Mouse (Mus musculus): ENCODE measurements at regions not wholly inside any gene's neighbourhood (a gene's known extent, or its start where the extent isn't known, plus 50 kb on each side); places are given as distances from the start of the nearest gene placed in this dataset.
A peak's percentile ranks its signal among the peaks of the same experiment; 100 is the strongest.

GRCm38 (mm10) chr7:129689464-129689863 lies 97.8 kb downstream of the Wdr11 start:
- Histone ChIP-seq H3K4me3 (replicated peaks; ENCODE audit: insufficient read depth, low read depth, low read length) (no peak overlapping the region), H3K27ac (ENCODE audit: insufficient read depth, low read length) (no peak overlapping the region), H3K4me1 (ENCODE audit: control insufficient read depth, insufficient read depth, low read length) (no peaks in the 10 kb centered on the region), H3K27me3 (ENCODE audit: control insufficient read depth, insufficient read depth, low read length) (no peaks in the 10 kb centered on the region)
- DNase-seq, result no peak
- WGBS, result 96% methylated on average over 3 of the region's 3 CpGs
- TF ChIP-seq POLR2A (IDR thresholded peaks at IDR 0.05; ENCODE audit: borderline replicate concordance, insufficient read depth, low read length) (no peak), CTCF (IDR thresholded peaks at IDR 0.05; ENCODE audit: borderline replicate concordance, insufficient read depth, low read depth, low read length) (no peak)

GRCm38 (mm10) chr7:129690868-129691267 lies 99.2 kb downstream of the Wdr11 start:
- no peak for TF ChIP-seq CTCF (IDR thresholded peaks at IDR 0.05; ENCODE audit: borderline replicate concordance, insufficient read depth, low read depth, low read length)
- TF ChIP-seq POLR2A (IDR thresholded peaks at IDR 0.05; ENCODE audit: borderline replicate concordance, insufficient read depth, low read length), result no peak
- Histone ChIP-seq H3K27me3 (ENCODE audit: control insufficient read depth, insufficient read depth, low read length) (no peaks in the 10 kb centered on the region), H3K4me1 (ENCODE audit: control insufficient read depth, insufficient read depth, low read length) (no peaks in the 10 kb centered on the region), H3K27ac (ENCODE audit: insufficient read depth, low read length) (no peak overlapping the region), H3K4me3 (replicated peaks; ENCODE audit: insufficient read depth, low read depth, low read length) (no peak overlapping the region)
- DNase-seq, result no peak
- WGBS, result 89% methylated on average over 6 of the region's 6 CpGs

DNA sequence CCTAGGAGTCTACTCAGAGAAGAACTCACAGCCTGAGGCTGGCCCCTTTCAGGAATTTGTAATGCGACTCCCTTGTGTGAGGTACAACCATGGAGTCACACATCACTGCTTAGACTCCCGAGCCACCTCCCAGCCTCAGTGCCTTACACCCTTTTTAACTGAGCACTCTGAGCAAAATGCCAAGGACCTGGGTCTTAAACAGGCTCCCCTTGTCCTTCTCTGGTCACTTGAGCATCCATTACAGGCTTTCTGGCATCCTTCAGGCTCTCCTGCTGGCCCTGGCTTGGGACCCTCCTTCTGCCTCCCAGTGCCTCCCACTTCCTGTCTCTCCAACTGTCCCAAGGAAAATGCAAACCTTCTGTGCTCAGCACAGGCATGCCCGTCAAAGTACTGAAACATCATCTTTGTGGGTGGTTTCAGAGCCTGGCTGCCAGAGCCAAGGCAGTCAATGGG lies 100.0 kb downstream of the Wdr11 start:
- Histone ChIP-seq H3K27ac (ENCODE audit: insufficient read depth, low read length) (no peak overlapping the region), H3K27me3 (ENCODE audit: control insufficient read depth, insufficient read depth, low read length) (no peaks in the 10 kb centered on the region), H3K4me1 (ENCODE audit: control insufficient read depth, insufficient read depth, low read length) (no peaks in the 10 kb centered on the region), H3K4me3 (replicated peaks; ENCODE audit: insufficient read depth, low read depth, low read length) (no peak overlapping the region)
- peak in 1 of 2 experiments; percentile 21 for DNase-seq
- 16% methylated on average over 3 of the region's 3 CpGs for WGBS
- TF ChIP-seq CTCF (IDR thresholded peaks at IDR 0.05; ENCODE audit: borderline replicate concordance, insufficient read depth, low read depth, low read length) (no peak), POLR2A (IDR thresholded peaks at IDR 0.05; ENCODE audit: borderline replicate concordance, insufficient read depth, low read length) (no peak)

DNA sequence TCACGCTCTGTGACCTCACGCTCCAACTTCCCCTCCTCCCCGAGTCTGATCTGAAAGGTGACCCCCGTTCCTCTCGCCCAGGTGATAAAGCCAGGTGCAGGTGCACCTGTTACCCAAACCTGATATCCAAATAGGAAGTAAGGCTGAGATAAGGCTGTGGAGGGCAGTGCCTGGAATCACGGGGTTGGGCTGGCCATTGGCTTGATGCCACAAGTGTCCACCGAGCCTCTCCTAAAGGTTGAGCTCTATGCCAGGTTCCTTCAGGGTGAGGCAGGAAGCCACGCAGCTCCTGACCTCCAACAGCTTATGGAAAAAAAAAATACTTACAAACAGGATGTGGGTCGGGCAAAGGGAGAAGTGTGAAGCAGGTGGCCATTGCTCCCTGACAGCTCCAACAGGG lies 102.0 kb downstream of the Wdr11 start:
- WGBS, result 65% methylated on average over 9 of the region's 9 CpGs
- TF ChIP-seq CTCF (IDR thresholded peaks at IDR 0.05; ENCODE audit: borderline replicate concordance, insufficient read depth, low read depth, low read length) (no peak), POLR2A (IDR thresholded peaks at IDR 0.05; ENCODE audit: borderline replicate concordance, insufficient read depth, low read length) (no peak)
- H3K4me1 ChIP-seq (ENCODE audit: control insufficient read depth, insufficient read depth, low read length), result no peaks in the 10 kb centered on the region
- H3K27ac ChIP-seq (ENCODE audit: insufficient read depth, low read length), result no peak overlapping the region
- no peaks in the 10 kb centered on the region for H3K27me3 ChIP-seq (ENCODE audit: control insufficient read depth, insufficient read depth, low read length)
- no peak overlapping the region for H3K4me3 ChIP-seq (replicated peaks; ENCODE audit: insufficient read depth, low read depth, low read length)
- DNase-seq, result no peak

- DNase-seq, result no peak
- Histone ChIP-seq H3K4me1 (ENCODE audit: control insufficient read depth, insufficient read depth, low read length) (no peaks in the 10 kb centered on the region), H3K27ac (ENCODE audit: insufficient read depth, low read length) (no peak overlapping the region), H3K27me3 (ENCODE audit: control insufficient read depth, insufficient read depth, low read length) (no peaks in the 10 kb centered on the region), H3K4me3 (replicated peaks; ENCODE audit: insufficient read depth, low read depth, low read length) (no peak overlapping the region)
- TF ChIP-seq POLR2A (IDR thresholded peaks at IDR 0.05; ENCODE audit: borderline replicate concordance, insufficient read depth, low read length) (no peak), CTCF (IDR thresholded peaks at IDR 0.05; ENCODE audit: borderline replicate concordance, insufficient read depth, low read depth, low read length) (no peak)
Observed at GRCm38 (mm10) chr7:129694168-129694567, 102.5 kb downstream of the Wdr11 start.

GRCm38 (mm10) chr7:129699931-129700570 lies 108.4 kb downstream of the Wdr11 start:
- H3K27ac ChIP-seq (ENCODE audit: insufficient read depth, low read length), result no peak overlapping the region
- TF ChIP-seq POLR2A (IDR thresholded peaks at IDR 0.05; ENCODE audit: borderline replicate concordance, insufficient read depth, low read length), result no peak
- no peak for TF ChIP-seq CTCF (IDR thresholded peaks at IDR 0.05; ENCODE audit: borderline replicate concordance, insufficient read depth, low read depth, low read length)
- DNase-seq, result no peak
- H3K27me3 ChIP-seq (ENCODE audit: control insufficient read depth, insufficient read depth, low read length), result no peaks in the 10 kb centered on the region
- WGBS, result 79% methylated on average over 5 of the region's 5 CpGs
- no peaks in the 10 kb centered on the region for H3K4me1 ChIP-seq (ENCODE audit: control insufficient read depth, insufficient read depth, low read length)
- no peak overlapping the region for H3K4me3 ChIP-seq (replicated peaks; ENCODE audit: insufficient read depth, low read depth, low read length)

GRCm38 (mm10) chr7:129727559-129727958 lies 135.9 kb downstream of the Wdr11 start:
- Histone ChIP-seq H3K27ac (ENCODE audit: insufficient read depth, low read length) (no peak overlapping the region), H3K4me1 (ENCODE audit: control insufficient read depth, insufficient read depth, low read length) (no peaks in the 10 kb centered on the region), H3K4me3 (replicated peaks; ENCODE audit: insufficient read depth, low read depth, low read length) (no peak overlapping the region), H3K27me3 (ENCODE audit: control insufficient read depth, insufficient read depth, low read length) (no peaks in the 10 kb centered on the region)
- WGBS, result 90% methylated on average over 6 of the region's 6 CpGs
- TF ChIP-seq CTCF (IDR thresholded peaks at IDR 0.05; ENCODE audit: borderline replicate concordance, insufficient read depth, low read depth, low read length) (no peak), POLR2A (IDR thresholded peaks at IDR 0.05; ENCODE audit: borderline replicate concordance, insufficient read depth, low read length) (no peak)
- no peak for DNase-seq

DNA sequence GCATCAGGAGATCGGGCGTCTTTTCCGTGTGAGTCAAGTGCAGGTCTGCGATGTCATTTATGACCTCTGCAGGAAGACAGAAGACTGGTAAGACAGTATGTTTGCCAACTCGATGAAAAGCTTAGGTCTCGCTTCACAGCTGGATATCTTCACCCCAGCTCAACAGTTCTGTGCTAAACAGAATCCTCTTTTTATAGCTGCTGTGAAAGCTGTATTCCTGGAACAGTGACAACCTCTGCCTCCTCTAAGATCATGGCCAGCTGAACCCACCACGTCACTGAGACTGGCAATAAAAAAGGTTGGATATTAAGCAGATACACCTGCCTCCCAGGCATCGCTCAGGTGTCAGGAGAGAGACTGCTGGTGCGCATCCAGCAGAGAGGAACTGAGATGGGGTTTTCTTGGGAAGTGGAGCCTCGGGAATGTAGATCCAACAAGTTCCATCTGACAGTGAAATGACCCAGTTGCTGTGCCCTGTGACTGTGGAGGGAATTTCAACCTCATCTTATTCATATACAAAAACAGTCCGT lies 138.1 kb downstream of the Wdr11 start:
- 58% methylated on average over 11 of the region's 11 CpGs for WGBS
- no peak overlapping the region for H3K4me3 ChIP-seq (replicated peaks; ENCODE audit: insufficient read depth, low read depth, low read length)
- no peaks in the 10 kb centered on the region for H3K4me1 ChIP-seq (ENCODE audit: control insufficient read depth, insufficient read depth, low read length)
- no peak for DNase-seq
- H3K27ac ChIP-seq (ENCODE audit: insufficient read depth, low read length), result no peak overlapping the region
- no peaks in the 10 kb centered on the region for H3K27me3 ChIP-seq (ENCODE audit: control insufficient read depth, insufficient read depth, low read length)
- TF ChIP-seq POLR2A (IDR thresholded peaks at IDR 0.05; ENCODE audit: borderline replicate concordance, insufficient read depth, low read length) (no peak), CTCF (IDR thresholded peaks at IDR 0.05; ENCODE audit: borderline replicate concordance, insufficient read depth, low read depth, low read length) (no peak)
